Mouse (Mus musculus): ENCODE results near the gene Sntg2. TPM values are rescaled to one million over a fixed set of nuclear protein-coding genes. Genes with fewer than 3 reads are reported as not detected.

The Sntg2 gene
- polyA plus RNA-seq, 2 experiments = 1.4 TPM

DNA sequence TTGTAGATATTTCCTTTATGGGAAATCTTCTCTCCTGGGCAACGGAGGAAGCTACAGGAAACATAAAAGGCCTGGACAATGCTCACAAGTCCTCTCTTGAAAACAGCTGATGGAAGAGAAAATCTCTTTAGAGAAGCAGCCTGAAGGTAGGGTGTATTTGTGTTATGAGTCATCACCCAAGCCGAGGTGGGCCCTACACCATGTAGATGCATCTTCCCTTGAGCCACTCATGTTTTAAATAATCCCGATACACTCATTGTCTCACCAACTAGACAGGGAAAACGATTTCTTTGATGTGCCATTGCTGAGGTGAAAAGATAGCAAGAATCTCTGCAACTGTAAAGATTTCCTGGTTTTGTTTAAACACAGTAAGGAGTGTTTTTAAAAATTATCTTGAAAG lies 89.4 kb downstream of the Sntg2 start:
- no peak for DNase-seq (ENCODE audit: low spot score)
- Histone ChIP-seq H3K4me1 (ENCODE audit: control insufficient read depth, insufficient read depth, low read length) (no peaks in the 10 kb centered on the region; the same call in 1 of the 2 replicates), H3K4me3 (replicated peaks; ENCODE audit: low read length) (no peak overlapping the region), H3K27me3 (ENCODE audit: control insufficient read depth, insufficient read depth, low read length) (no peaks in the 10 kb centered on the region), H3K36me3 (ENCODE audit: control insufficient read depth, insufficient read depth, low read length) (no peaks in the 10 kb centered on the region), H3K9ac (ENCODE audit: low read depth, low read length, severe bottlenecking) (no peak overlapping the region), H3K4me2 (replicated peaks; ENCODE audit: low read depth, low read length, severe bottlenecking) (no peak overlapping the region), H3K9me3 (ENCODE audit: control insufficient read depth, low read length) (no peaks in the 10 kb centered on the region), H3K27ac (replicated peaks; ENCODE audit: low read depth, low read length) (no peak overlapping the region)
- ATAC-seq (ENCODE audit: low FRiP score, low read depth) = no peak
- no peak for TF ChIP-seq POLR2A (IDR thresholded peaks at IDR 0.05; ENCODE audit: borderline replicate concordance, extremely low read depth, insufficient read depth, insufficient read length)
- 75% methylated on average over 4 of the region's 4 CpGs for WGBS

DNA sequence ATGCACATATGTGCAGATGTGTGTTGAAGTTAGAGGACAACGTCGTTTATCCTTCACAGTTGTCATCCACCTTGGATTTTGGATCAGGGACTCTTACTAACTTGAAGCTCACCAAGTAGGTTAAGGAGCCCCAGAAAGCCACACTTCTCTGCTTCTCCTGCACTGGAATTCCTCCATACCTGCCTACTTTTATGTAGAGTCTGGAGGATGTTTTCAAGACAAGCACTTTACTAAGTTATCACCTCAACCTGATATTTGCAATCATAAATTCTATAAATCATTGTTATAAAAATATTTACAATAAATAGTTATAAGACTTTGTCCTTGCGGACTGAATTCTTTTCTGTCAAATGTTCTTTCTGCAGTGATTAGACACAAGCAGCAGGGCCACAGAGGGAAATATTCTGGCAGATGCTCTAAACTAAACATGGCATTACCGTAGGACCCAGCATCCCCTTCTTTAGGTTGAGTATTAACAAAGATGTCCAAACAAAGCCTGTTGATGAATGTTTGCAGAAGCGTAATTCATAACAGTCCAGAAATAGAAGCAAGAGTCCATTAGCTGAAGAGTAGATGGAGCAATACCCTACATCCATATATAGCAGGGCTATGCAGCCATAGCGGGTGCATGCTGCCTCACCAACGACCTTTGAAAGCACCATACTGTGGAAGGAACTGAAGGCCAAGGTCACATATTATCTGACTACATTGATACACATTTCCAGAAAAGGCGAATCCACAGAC lies 100.8 kb downstream of the Sntg2 start:
- DNase-seq (ENCODE audit: low spot score) = no peak
- ATAC-seq (ENCODE audit: low FRiP score, low read depth) = no peak
- H3K36me3 ChIP-seq (ENCODE audit: control insufficient read depth, insufficient read depth, low read length) = no peaks in the 10 kb centered on the region
- H3K9ac ChIP-seq (ENCODE audit: low read depth, low read length, severe bottlenecking) = no peak overlapping the region
- H3K4me3 ChIP-seq (replicated peaks; ENCODE audit: low read length) = no peak overlapping the region
- H3K27ac ChIP-seq (replicated peaks; ENCODE audit: low read depth, low read length) = no peak overlapping the region
- no peak for TF ChIP-seq POLR2A (IDR thresholded peaks at IDR 0.05; ENCODE audit: borderline replicate concordance, extremely low read depth, insufficient read depth, insufficient read length)
- no peaks in the 10 kb centered on the region for H3K4me1 ChIP-seq (ENCODE audit: control insufficient read depth, insufficient read depth, low read length)
- H3K9me3 ChIP-seq (ENCODE audit: control insufficient read depth, low read length) = no peaks in the 10 kb centered on the region
- no peaks in the 10 kb centered on the region for H3K27me3 ChIP-seq (ENCODE audit: control insufficient read depth, insufficient read depth, low read length)
- no peak overlapping the region for H3K4me2 ChIP-seq (replicated peaks; ENCODE audit: low read depth, low read length, severe bottlenecking)
- 88% methylated on average over 8 of the region's 8 CpGs for WGBS

DNA sequence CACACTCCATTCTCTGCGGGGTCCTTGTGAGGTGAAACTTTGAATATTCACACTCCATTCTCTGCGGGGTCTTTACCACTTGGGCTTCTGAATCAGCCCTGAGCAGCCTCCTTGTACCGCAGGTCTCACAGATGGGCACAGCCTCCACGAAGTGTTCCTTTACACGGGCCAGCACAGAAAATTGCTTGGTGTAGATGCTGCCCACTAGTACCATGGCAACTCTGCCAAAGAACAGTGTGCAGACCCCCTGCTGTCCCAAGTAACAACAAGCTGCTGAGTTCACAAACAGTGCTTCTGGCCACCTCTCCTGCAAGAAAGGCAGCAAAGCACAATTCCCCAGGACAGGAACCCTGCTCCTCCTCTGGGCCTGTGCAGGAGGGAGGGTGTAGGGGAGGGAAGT lies 109.0 kb downstream of the Sntg2 start:
- no peak overlapping the region for H3K4me3 ChIP-seq (replicated peaks; ENCODE audit: low read length)
- TF ChIP-seq POLR2A (IDR thresholded peaks at IDR 0.05; ENCODE audit: borderline replicate concordance, extremely low read depth, insufficient read depth, insufficient read length) = no peak
- H3K27me3 ChIP-seq (ENCODE audit: control insufficient read depth, insufficient read depth, low read length) = no peaks in the 10 kb centered on the region; the same call in 1 of the 2 replicates
- no peak for DNase-seq (ENCODE audit: low spot score)
- H3K27ac ChIP-seq (replicated peaks; ENCODE audit: low read depth, low read length) = no peak overlapping the region
- peaks cover 6% of the 10 kb centered on the region; the same call in 1 of the 2 replicates for H3K4me1 ChIP-seq (ENCODE audit: control insufficient read depth, insufficient read depth, low read length)
- H3K9ac ChIP-seq (ENCODE audit: low read depth, low read length, severe bottlenecking) = no peak overlapping the region
- H3K9me3 ChIP-seq (ENCODE audit: control insufficient read depth, low read length) = no peaks in the 10 kb centered on the region
- 59% methylated on average over 5 of the region's 5 CpGs for WGBS
- ATAC-seq (ENCODE audit: low FRiP score, low read depth) = no peak
- H3K36me3 ChIP-seq (ENCODE audit: control insufficient read depth, insufficient read depth, low read length) = no peaks in the 10 kb centered on the region
- no peak overlapping the region for H3K4me2 ChIP-seq (replicated peaks; ENCODE audit: low read depth, low read length, severe bottlenecking)

DNA sequence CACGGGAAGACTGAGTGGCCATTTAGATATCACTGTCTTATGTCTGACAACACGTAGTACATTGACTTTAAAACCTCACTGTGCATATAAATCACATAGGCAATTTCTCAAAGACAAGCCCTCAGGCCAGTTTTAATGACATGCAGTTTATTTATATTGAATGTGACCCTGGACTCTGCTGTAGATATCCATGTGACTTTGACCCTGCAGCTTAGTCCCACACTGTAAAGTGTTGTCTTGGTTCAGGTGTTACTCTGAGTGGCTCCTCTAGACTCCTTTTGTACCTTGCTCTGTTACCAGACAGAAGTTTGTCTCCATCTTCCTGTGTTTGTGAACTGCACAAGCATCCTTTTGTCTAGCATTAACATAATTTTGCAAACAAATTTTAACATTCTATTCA lies 112.0 kb downstream of the Sntg2 start:
- no peak overlapping the region for H3K27ac ChIP-seq (replicated peaks; ENCODE audit: low read depth, low read length)
- ATAC-seq (ENCODE audit: low FRiP score, low read depth) (no peak), DNase-seq (ENCODE audit: low spot score) (no peak)
- TF ChIP-seq POLR2A (IDR thresholded peaks at IDR 0.05; ENCODE audit: borderline replicate concordance, extremely low read depth, insufficient read depth, insufficient read length) = no peak
- no peaks in the 10 kb centered on the region; the same call in 1 of the 2 replicates for H3K27me3 ChIP-seq (ENCODE audit: control insufficient read depth, insufficient read depth, low read length)
- H3K4me1 ChIP-seq (ENCODE audit: control insufficient read depth, insufficient read depth, low read length) = peaks cover 6% of the 10 kb centered on the region; the same call in 1 of the 2 replicates
- no peaks in the 10 kb centered on the region for H3K36me3 ChIP-seq (ENCODE audit: control insufficient read depth, insufficient read depth, low read length)
- 14% methylated on average over 2 of the region's 2 CpGs for WGBS
- no peak overlapping the region for H3K9ac ChIP-seq (ENCODE audit: low read depth, low read length, severe bottlenecking)
- H3K9me3 ChIP-seq (ENCODE audit: control insufficient read depth, low read length) = no peaks in the 10 kb centered on the region
- H3K4me3 ChIP-seq (replicated peaks; ENCODE audit: low read length) = no peak overlapping the region
- no peak overlapping the region for H3K4me2 ChIP-seq (replicated peaks; ENCODE audit: low read depth, low read length, severe bottlenecking)

DNA sequence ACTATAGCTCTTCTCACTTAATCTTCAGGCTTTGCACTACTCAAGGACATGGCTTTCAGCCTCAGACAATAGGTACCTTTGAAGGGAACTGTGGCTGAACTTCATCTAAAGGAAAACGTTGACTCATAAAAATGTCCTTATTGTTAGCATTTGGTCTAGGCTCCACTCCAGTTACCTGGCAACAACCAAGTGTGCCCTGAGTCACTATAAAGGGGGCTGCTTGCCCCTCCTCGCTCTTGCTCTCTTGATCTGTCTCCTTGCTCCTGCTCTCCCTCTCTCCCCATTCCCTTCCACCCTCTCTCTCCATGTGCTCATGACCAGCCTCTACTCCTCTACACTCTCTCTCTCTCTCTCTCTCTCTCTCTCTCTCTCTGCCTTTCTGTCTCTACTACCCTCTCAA lies 114.5 kb downstream of the Sntg2 start:
- DNase-seq (ENCODE audit: low spot score) = no peak
- Histone ChIP-seq H3K36me3 (ENCODE audit: control insufficient read depth, insufficient read depth, low read length) (no peaks in the 10 kb centered on the region), H3K27me3 (ENCODE audit: control insufficient read depth, insufficient read depth, low read length) (no peaks in the 10 kb centered on the region; the same call in 1 of the 2 replicates), H3K4me1 (ENCODE audit: control insufficient read depth, insufficient read depth, low read length) (peaks cover 6% of the 10 kb centered on the region; the same call in 1 of the 2 replicates), H3K27ac (replicated peaks; ENCODE audit: low read depth, low read length) (no peak overlapping the region), H3K9me3 (ENCODE audit: control insufficient read depth, low read length) (no peaks in the 10 kb centered on the region), H3K4me3 (replicated peaks; ENCODE audit: low read length) (no peak overlapping the region), H3K9ac (ENCODE audit: low read depth, low read length, severe bottlenecking) (no peak overlapping the region), H3K4me2 (replicated peaks; ENCODE audit: low read depth, low read length, severe bottlenecking) (no peak overlapping the region)
- ATAC-seq (ENCODE audit: low FRiP score, low read depth) = no peak
- TF ChIP-seq POLR2A (IDR thresholded peaks at IDR 0.05; ENCODE audit: borderline replicate concordance, extremely low read depth, insufficient read depth, insufficient read length) = no peak
- 50% methylated on average over 2 of the region's 2 CpGs for WGBS

Measured in limb, embryonic 14.5 days (tissue).